Mouse (Mus musculus) adrenal gland, adult 18-20 months (tissue): Measurements from ENCODE around the gene Dmtf1. TPM values are rescaled to one million over a fixed set of nuclear protein-coding genes. Genes with fewer than 3 reads are reported as not detected.
"Not testable (repeated sequence)": the region's sequence is repeated elsewhere in the genome, so short reads cannot be mapped to it uniquely, and the experiment has no call there.

ENCODE experiments used
- DNase-seq, 2 experiments: peaks; one replicate each; pipeline ENCODE4 v3.0.0; 2021 to 2022; ENCODE audit warnings: low spot score in 2 of 2
- long read RNA-seq, 2 experiments: library from polyadenylated mRNA; stranded (forward); transcript quantifications; one replicate each; pipeline ENCODE4 v2.0.0; 2021
- total RNA-seq, 2 experiments: library from RNA; stranded (reverse); gene quantifications; 1 replicate in 1 of 2; 2 replicates in 1 of 2; pipeline ENCODE4 v1.2.3; 2021

Gene Dmtf1
- 10 to 100 TPM; 26.3 to 28.9 TPM for total RNA-seq
- long read RNA-seq, experiment 1, transcript Dmtf1-202 (17 exons, 3,498 nt): major isoform, 5 of 12 reads
- long read RNA-seq, experiment 1, partial matches to known transcripts: 0 of 12 reads
- long read RNA-seq, experiment 1, other reads (novel, unspliced or antisense): 5 of 12 reads
- long read RNA-seq, experiment 2, transcript Dmtf1-202 (17 exons, 3,498 nt): major isoform, 6 of 32 reads
- long read RNA-seq, experiment 2, transcript Dmtf1-201 (18 exons, 3,806 nt): major isoform, 6 of 32 reads
- long read RNA-seq, experiment 2, partial matches to known transcripts: 8 of 32 reads
- long read RNA-seq, experiment 2, other reads (novel, unspliced or antisense): 12 of 32 reads

DNA sequence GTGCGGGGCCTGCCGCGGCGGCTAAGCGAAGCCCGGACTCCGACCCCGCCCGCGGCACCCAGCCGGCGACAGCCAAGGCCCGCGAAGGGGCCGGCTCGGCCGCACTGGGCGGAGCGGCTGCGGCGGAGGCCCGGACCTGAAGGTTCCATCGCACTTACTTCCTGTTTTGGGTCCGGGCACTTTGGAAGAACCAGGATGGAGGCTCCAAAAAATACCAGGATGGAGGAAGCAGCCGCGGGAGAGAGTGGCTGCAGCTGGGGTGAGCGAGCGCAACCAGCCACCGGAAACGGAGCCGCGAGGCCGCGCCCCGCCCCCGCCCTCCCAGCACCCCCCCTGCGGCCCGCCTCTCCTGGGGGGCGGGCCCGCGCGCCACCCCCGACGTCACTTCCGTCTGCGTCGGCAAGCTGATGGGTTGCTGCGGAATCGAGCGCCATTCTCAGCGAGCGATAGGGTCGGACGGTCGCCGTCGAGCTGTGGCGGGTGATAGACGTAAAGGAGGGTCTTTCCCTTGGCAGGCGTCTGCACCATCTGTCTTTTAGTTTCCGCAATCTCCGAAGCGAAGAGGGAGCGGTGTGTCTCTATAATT lies at the start of gene Dmtf1:
TSS of gene Dmtf1 (minus strand) at position 321 of the 586 bp plus-strand sequence.
- peak; percentile 82 to 86 for DNase-seq

DNA sequence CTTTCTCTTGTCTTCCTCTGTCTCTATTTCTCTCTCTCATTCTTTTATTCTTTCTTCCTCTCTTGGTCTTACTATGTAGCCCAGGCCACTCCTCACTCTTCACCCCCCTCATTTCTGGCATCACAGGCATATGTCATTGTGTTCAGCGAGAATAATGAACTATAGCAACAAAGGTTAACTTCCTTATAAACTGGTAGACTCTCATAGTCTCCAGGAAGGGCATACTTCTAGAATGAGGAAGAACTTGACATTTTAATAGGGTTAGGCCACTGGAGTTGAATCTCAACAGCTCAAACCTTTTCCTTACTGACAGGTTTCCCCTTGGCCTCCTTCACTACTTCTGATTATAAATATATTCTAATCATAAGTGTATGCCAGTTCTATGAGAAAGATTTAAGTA lies 24.9 kb upstream of the Dmtf1 start:
- no peak for DNase-seq

DNA sequence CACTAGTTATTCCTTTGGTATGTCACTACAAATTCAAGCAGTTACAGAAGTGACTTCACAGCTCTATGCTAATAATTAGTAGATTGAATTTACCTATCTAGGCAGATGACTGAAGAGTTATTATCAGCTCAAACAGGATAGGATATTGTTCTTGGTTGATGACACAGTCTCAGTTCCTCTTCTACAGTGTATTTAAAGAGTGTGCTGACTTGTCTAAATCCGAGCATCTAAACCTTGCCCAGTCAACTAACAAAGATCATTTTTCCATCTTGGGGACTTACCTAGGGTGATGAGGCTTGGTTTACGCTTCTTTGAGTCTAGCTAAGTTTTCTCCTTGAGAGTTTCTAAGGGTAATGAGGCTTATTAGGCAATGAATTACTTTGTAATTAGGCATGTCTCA lies 11.7 kb upstream of the Dmtf1 start:
- DNase-seq: no peak

DNA sequence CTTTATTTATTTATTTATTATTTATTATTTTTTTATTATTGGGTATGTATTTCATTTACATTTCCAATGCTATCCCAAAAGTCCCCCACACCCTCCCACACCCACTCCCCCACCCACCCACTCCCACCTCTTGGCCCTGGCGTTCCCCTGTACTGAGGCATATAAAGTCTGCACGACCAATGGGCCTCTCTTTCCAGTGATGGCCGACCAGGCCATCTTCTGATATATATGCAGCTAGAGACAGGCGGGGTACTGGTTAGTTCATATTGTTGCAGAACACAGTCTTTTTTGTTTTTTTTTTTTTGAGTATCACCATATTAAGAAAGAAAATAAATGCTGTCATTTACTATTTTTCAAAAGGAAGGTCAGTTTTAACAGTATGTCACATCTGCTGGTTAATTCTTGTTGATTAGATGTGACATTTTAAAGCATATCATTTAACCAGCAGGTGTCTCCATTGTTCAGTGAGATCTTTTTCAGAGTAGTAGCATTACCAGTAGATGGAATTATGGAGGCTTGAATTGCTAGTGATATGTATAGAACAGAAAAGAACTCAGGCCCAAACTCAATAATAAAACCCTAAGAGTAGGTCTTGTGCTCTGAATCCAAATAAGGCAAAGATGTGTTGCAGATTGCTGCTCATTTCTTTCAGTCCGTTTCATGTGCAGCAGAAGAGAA lies 7.9 kb upstream of the Dmtf1 start:
- not testable (repeated sequence) for DNase-seq

DNA sequence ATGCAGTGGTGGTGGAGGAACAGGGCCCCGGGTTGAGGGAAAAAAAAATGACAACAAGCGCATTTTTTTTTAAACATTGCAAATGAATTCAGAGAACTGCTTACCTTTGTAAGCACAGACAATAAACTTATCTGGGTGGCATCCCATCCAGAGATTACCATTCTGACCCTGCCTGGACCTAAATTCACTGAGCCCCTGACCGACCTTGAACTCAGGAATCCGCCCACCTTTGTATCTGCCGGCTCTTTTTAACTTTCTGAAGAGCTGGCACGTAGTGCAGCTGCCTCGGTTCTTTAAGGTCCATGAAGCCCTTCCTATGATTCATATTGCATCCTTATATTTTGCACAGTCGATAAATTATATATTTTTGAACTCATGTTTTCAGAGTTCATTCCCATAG lies 4.8 kb upstream of the Dmtf1 start:
- no peak for DNase-seq

DNA sequence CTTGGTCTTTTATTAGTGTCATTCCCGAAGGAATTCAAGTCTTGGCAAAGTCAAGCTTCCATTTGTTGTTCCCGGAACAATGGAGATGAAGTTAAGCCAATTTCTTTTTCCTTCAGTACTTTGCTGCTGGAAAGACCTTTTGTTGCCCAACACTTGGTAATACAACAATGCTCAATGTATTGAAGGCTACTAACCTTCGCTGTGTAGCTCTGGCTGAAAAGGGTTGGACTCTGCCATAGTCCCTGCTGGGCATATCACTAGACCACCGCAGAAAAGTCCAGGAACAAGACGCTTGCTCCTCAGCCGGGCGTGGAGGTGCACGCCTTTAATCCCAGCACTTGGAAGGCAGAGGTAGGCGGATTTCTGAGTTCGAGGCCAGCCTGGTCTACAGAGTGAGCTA lies 3.6 kb upstream of the Dmtf1 start:
- DNase-seq: not testable (repeated sequence)

DNA sequence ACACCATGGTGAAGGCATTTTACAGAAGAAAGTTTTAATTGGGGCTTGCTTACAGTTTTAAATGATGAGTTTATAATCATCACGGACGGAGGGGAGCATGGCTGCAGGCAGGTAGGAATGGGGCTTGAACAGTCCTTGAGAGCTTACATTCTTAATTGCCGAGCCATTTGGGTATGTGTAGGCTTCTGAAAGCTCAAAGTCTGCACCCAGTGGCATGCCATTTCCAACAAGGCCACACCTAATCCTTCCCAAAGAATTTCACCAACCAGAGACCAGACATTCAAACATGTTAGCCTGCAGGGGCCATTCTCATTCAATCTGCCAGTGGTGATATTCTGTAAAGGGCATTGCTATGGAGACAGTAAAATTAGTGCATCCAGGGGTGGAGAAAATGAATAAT lies 1.8 kb upstream of the Dmtf1 start:
- no peak for DNase-seq

DNA sequence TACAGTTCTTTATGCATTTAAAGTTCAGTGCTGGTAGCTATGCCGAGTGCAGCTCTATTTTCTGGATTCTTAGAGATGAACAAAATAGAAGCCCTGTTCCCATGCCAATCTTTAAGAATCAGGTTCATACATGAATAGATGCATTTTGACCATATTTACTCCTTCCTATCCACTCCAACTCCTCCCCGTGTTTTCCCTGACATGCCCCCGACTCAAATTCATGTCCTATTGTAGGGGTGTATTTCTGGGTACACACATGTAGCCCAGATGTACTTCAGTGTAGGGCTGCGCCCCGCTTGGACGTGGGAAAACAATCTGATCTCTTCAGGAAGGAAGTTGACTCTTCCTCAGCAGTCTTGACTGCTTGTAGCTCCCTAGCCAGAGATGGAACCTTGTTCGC lies 512 bp upstream of the Dmtf1 start:
- DNase-seq: peak in 1 of 2 experiments; percentile 15

DNA sequence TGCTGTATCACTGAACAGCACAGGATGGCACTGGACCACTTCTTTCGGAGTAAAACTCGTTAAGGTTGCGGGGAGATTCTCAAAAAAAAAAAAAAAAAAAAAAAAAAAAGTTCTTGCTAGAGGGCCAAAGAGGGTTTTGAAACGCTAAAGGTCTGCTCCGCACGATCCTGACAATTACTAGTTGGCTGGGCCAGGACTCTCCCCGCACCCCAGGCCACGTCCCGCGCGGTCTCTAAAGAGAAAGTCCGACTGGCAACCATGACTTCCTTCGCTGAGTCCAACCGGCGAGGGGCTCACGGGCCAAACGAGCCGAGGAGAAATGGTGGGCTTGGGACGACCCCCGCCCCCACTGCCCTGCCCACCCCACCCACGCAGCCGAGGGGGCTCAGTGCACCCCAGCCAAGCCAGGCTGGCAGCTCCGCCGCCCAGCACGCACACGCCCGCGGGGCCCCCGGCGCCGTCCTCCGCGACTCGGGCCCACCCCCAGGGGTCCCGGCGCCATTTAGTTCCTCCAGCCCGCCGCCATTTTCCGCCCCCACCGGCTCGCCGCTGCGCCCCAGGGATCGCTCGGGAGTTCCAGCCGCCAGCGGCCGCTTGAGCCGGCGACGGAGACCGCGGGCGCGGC lies 633 bp downstream of the Dmtf1 start:
- DNase-seq: peak; percentile 38 to 43

DNA sequence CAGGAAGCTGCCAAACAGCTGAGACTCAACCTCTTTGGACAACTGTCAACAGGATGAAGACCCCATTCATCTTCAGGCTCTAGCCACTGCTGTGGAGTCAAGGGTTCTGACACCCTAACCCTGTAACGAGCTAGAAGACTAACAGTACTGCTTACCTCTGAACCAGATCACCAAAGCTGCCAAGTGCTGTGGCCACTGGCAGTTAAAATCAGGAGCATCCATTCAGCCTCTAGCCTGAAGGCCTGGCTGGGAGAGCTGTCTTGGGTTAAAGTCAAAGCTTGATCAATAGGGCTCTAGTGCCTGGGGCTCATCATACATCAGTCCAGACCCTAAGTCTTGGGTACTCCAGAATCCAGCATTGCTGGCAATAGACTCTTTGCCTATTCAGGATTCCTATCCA lies 4.2 kb downstream of the Dmtf1 start:
- DNase-seq: no peak

DNA sequence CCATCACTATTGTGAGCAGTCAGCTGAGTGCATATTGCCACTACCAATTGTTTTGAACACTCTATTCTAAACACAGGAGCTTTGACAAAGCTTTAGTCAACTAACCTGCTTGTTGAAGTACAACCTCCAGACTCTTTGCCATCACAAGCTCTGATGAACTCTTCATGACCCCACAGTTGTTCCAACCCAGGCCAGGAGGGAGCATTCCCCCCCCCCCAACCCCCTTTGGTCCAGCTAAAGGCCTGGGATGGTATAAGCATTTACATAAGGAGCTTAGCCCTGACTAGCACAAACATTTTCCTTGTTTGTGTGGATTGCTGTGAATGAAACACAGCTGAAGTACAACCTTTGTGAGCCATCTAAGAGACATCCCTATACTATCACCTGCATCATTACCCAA lies 4.8 kb downstream of the Dmtf1 start:
- no peak for DNase-seq

DNA sequence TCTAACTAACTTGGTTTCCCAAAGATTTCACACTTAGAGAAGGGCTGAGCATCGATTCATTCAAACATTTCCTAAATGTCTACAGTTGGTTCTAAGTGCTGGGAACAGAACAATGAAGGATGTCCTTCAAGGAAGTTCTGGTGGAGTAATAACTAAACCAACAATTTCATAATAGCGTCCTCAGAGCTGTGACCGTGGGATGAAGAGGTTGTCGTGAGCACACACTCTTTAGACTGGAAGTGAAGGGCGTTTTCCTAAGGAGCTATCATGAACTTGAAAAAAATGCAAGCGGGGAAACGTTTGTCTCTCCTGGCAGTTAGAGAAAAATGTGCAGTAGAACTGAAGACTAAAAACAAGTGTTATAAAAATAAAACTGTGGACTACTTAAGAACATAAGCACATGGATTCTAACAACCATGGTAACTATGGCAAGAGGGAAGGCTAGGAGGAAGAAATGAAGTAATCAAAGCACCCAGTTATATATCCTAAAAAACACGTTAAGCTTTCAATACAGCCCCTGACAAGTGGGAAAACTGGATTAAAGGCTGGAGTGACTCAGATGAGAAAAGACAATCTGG lies 12.2 kb downstream of the Dmtf1 start:
- no peak for DNase-seq

DNA sequence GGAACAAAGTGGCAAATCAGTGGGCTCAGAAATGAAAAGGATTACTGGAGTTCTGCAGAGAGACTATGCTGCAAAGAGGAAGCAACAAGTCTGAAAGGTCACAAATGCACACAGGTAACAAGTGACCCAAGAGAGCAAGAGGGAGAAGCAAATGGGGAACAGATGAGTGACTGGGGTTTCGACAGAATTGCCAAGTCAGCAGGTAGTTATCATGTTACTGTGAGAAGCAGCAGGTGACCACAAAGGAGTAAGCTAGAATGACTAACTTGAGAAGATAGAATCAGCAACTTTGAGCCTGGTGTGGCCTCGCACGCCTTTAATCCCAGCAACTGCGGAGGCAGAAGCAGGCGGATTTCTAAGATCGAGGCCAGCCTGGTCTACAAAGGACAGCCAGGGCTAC lies 19.2 kb downstream of the Dmtf1 start:
- no peak for DNase-seq

DNA sequence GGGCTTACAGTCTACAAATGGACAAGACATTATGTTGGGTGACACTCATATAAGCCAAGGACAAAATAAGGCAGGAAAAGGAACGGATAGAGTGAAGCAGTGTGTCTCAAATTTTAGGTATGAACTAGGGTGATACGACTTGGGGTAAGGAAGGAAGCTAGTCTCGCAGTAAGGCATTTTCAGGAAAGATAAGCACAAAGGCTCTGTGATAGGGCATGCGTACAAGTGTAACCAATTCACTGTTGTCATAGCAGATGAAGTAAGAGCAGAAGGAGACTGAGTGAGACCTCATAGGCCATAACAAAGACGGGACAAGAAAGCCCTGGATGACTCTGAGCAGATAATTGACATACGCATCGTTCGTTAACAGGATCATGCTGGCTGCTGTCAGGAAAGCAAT lies 20.9 kb downstream of the Dmtf1 start:
- DNase-seq: no peak

DNA sequence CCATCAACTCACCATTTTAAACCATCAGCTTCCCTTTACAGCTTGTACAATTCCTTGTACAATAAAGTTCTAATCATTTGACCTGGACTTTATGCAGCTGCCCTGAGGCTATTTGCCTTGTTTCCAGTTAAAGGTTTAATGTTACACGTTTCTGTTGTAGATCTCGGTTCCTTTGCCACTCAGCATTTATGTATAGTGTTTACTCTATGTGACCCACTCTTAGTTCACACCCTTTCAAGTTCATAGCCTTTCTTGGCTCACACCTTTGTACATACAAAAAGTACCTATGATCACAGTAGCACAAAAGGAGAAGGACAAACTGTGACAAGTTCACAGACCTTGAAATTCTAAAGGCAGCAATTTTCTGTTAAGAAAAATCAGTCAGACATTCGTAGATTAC lies 26.0 kb downstream of the Dmtf1 start:
- no peak for DNase-seq

DNA sequence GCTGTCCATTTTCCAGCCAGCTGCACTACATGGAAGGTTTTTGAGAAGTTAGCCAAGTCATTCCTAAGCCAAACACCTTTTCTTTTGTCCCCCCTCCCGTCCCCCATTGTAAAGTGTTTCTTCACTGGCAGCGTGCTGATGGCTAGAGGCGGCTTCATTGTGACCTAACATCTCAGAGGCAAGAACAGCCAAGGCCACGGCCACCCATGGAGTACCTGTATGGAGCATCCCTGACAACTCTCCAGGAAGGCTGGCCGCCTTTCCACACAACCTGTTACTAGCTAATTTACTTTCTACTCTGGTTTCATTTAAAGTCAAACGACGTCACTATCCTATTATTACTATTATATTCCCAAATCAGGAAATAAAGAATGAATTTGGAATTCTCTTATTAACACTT lies 29.8 kb downstream of the Dmtf1 start:
- no peak for DNase-seq

DNA sequence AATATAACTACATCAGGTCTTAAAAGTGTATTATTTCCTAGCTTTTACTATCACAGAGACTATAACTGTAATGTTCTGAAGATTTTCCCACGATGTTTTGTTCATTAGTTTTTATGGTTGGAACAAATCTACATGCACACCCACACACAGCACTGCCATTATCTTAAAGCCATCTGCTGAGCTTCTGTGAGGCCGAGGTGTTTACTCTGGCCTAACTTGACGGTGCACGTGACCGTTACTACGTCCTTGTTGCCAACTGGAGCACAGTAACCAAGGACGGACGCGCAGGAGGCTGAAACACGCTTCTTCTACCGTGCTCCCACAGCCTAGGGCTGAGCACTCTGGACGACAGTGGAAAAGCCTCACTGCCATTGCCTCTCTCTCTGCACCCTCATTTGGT lies 33.0 kb downstream of the Dmtf1 start:
- DNase-seq: no peak

DNA sequence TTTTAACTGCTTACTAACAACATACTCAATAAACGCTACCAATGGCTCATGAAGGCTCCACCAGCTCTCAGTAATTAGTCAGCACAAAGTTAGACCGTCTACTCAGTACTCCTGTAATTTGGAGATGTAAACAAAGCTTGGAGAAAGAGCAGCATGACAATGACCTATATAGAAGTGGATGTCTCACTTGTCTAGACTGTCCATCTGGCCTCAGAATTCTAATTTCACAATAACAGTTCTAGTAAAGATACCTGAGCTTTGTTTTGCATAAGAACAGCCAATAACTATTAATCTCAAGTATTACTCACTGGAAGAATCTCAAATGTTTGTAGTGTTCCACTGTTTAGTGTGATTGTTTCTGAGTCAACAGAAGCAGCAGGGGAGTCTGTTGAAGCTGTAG lies 37.4 kb downstream of the Dmtf1 start:
- no peak for DNase-seq

DNA sequence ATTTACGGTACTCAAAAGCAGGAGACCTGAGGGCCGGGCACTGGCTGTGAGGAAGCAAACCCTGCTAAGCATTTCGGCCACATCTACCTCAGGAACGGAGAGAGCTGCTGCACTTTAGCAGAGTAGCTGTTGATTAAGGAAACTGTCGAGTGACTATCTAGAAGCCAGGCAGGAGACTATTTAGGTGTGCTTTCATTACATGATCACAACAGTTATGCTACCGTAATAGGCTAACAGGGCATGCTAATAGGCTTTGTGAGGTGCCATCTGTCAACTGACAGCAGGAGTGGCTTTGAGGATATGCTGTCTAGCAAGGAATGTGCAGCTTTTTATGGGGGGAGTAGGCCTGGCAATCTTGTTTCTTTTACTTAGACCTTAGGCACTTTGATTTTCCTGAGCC lies 47.4 kb downstream of the Dmtf1 start:
- no peak for DNase-seq

DNA sequence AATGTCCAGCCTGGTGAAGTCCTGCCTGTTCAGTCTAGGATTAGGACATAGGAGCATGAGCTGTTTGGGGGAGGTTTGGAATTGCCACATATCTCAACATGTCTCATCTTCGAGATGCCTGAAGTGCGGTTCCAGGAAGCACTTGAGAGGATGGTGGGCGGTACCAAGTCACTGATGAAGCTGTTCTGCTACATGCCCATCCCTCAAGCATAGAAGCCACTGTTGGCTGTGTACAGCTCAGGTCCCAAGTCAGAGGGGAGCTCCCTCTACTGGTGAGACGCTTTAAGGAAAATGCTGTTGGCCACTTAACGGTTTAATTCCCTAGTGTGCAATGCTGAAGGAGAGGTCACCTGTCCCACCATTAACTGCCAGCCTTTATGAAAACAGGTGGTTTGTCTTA lies 49.8 kb downstream of the Dmtf1 start:
- peak; percentile 41 to 52 for DNase-seq

DNA sequence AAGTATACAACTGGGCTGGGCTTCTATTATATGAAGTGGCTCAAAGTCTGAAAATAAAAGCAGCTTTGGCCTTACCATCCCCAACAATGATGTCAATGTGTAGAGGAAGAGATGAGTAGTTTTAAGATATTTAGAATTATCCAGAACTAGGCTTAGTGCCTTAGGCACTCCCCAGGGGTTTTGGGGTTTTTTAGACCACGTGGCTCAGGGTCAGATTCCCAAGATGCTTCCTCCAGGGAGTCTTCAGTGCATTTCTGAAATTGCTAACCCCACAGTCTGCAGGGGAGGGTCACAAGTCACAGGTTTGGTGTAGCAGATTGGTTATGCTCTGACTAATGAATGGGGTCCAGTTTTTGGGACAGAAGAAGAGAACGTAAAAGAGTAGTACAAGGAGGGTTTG lies 50.3 kb downstream of the Dmtf1 start:
- DNase-seq: no peak

DNA sequence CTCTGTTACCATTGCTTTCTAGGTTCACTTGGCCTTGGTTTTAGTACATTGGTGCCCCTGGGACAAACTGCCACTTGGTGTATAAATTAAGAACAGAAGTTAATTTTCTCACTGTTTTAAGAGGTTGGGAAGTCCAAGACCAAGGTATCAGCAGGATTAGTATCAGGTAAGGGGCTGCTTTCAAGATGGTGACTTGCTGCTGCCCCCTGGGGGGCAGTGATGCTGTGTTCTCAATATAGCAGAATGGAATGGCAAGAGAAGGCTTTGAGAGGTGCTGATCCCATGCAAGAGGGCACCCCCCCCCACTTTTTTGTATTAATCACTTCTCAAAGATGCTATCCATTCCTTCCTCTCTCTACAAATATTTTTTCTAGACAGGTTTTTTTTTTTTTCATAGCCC lies 52.0 kb downstream of the Dmtf1 start:
- DNase-seq: no peak
